Mouse (Mus musculus): ENCODE data around the gene Mreg. TPM values are rescaled to one million over a fixed set of nuclear protein-coding genes. Genes with fewer than 3 reads are reported as not detected.

Gene Mreg
- total RNA-seq, 1 experiment: 94.8 TPM

DNA sequence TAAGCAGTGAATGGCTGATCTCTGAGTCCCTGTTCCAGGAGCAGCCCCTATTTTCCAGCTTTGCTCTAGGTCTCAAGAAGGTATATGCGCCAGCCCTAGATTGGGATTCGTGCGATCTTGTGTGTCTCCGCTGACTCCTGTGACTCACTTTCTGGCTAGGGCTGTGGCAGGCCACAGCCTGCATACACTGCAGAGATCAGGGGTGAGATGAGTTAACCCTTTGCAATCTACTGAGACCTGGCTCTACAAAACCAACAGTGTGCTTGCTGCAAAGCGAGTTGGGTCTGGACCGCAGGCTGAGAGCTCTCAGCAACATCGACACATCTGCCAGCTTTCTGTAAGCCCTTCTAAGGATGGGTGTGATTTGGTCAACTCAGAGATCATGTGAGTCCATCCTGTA is 9.4 kb downstream of the Mreg start:
- Histone ChIP-seq H3K36me3 (ENCODE audit: control insufficient read depth, insufficient read depth, low read length, poor library complexity, severe bottlenecking) (peaks cover 31% of the 10 kb centered on the region), H3K9ac (ENCODE audit: insufficient read depth, low read depth, low read length, poor library complexity, severe bottlenecking) (no peak overlapping the region), H3K9me3 (ENCODE audit: control insufficient read depth, insufficient read depth, low read depth, low read length) (no peaks in the 10 kb centered on the region), H3K4me3 (ENCODE audit: insufficient read depth in 1 of 2, low read depth in 1 of 2, low read length in 2 of 2, poor library complexity in 1 of 2, severe bottlenecking in 1 of 2) (no peak overlapping the region), H3K27ac (ENCODE audit: insufficient read depth, low read depth, low read length, poor library complexity, severe bottlenecking) (no peak overlapping the region), H3K4me1 (ENCODE audit: control insufficient read depth in 2 of 2, insufficient read depth in 2 of 2, low read length in 2 of 2, poor library complexity in 1 of 2) (peaks cover 22 to 53% of the 10 kb centered on the region in 2 experiments)
- no peak for DNase-seq (ENCODE audit: low read depth, low spot score)
- TF ChIP-seq ZNF384 (IDR thresholded peaks at IDR 0.05; ENCODE audit: low read depth, low read length) (no peak), HCFC1 (IDR thresholded peaks at IDR 0.05; ENCODE audit: borderline replicate concordance, insufficient read depth, low read length) (no peak), MAFK (IDR thresholded peaks at IDR 0.05; ENCODE audit: insufficient read depth, low read depth, low read length) (no peak), CHD2 (IDR thresholded peaks at IDR 0.05; ENCODE audit: low read depth, low read length) (no peak), ZC3H11A (IDR thresholded peaks at IDR 0.05; ENCODE audit: borderline replicate concordance, low read depth, low read length) (no peak)
- in situ Hi-C loops (cut with MboI; ENCODE audit: low sequenced_read_pairs in 2 of 2, unreplicated experiment in 2 of 2): no loop called here

- Histone ChIP-seq H3K27ac (ENCODE audit: insufficient read depth, low read depth, low read length, poor library complexity, severe bottlenecking) (no peak overlapping the region), H3K9ac (ENCODE audit: insufficient read depth, low read depth, low read length, poor library complexity, severe bottlenecking) (no peak overlapping the region), H3K4me1 (ENCODE audit: control insufficient read depth in 2 of 2, insufficient read depth in 2 of 2, low read length in 2 of 2, poor library complexity in 1 of 2) (peaks cover 22 to 50% of the 10 kb centered on the region in 2 experiments), H3K9me3 (ENCODE audit: control insufficient read depth, insufficient read depth, low read depth, low read length) (no peaks in the 10 kb centered on the region), H3K4me3 (ENCODE audit: insufficient read depth in 1 of 2, low read depth in 1 of 2, low read length in 2 of 2, poor library complexity in 1 of 2, severe bottlenecking in 1 of 2) (no peak overlapping the region), H3K36me3 (ENCODE audit: control insufficient read depth, insufficient read depth, low read length, poor library complexity, severe bottlenecking) (peaks cover 28% of the 10 kb centered on the region)
- TF ChIP-seq ZNF384 (IDR thresholded peaks at IDR 0.05; ENCODE audit: low read depth, low read length) (no peak), HCFC1 (IDR thresholded peaks at IDR 0.05; ENCODE audit: borderline replicate concordance, insufficient read depth, low read length) (no peak), ZC3H11A (IDR thresholded peaks at IDR 0.05; ENCODE audit: borderline replicate concordance, low read depth, low read length) (no peak), CHD2 (IDR thresholded peaks at IDR 0.05; ENCODE audit: low read depth, low read length) (no peak), MAFK (IDR thresholded peaks at IDR 0.05; ENCODE audit: insufficient read depth, low read depth, low read length) (no peak)
- no peak for DNase-seq (ENCODE audit: low read depth, low spot score)
- in situ Hi-C loops (cut with MboI; ENCODE audit: low sequenced_read_pairs in 2 of 2, unreplicated experiment in 2 of 2): no loop called here
These were observed 10.0 kb downstream of the Mreg start for GRCm38 (mm10) chr1:72202068-72202467.

DNA sequence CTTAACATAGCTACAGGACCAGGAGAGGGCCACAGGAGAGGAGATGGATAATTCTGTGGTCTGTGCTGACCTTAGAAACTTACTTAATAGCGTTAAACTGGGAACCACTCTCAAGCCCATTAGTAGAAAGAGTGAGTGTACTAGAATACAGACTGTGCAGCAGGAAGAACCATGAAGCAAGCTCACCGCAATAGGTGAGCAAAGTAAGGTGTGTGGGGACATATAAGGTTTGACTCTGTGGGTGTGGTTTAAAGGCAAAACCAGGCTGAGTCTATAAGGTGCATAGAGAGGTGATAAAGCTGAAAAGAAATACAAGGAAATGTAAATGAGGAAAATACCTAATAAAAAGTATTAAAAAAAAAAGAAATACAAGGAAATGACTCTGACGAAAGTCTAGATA is 11.0 kb downstream of the Mreg start:
- no peak overlapping the region for H3K4me3 ChIP-seq (ENCODE audit: insufficient read depth in 1 of 2, low read depth in 1 of 2, low read length in 2 of 2, poor library complexity in 1 of 2, severe bottlenecking in 1 of 2)
- in situ Hi-C loops (cut with MboI; ENCODE audit: low sequenced_read_pairs in 2 of 2, unreplicated experiment in 2 of 2): no loop called here

DNA sequence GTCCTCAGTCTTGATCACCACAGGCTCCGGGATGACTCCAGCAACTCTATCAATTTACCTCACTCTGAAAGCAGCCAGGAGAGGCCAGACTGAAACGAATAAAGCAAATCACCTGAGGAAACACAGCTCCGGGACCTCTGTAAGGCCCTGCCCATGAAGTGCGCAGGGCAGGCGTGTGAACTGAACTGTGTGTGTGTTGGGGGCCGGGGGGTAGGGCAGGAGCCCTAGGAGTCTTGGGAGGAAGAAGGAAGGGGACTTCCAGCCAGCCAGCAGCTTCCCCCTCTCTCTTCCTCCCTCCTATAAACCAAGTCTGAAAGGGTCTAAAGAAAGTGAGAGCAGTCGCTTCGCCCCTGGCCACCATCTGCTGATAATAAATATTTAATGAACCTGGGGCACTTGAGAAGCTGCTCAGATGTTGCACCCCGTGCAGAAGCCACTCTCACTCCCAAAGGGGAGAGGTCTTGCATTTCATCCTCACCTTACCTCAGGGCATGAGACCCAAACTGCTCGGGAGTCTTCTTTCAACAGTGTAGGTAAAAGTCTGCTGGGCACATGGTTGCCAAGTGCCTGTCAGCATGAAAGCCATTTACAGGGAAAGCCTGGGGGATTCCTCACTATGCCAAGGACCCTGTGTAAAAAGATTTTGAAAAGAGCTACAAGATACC is 13.8 kb downstream of the Mreg start:
- H3K4me1 ChIP-seq (ENCODE audit: control insufficient read depth in 2 of 2, insufficient read depth in 2 of 2, low read length in 2 of 2, poor library complexity in 1 of 2): peaks cover 5 to 41% of the 10 kb centered on the region in 2 experiments; a peak in 3 of 4 replicates
- no peaks in the 10 kb centered on the region for H3K9me3 ChIP-seq (ENCODE audit: control insufficient read depth, insufficient read depth, low read depth, low read length)
- in situ Hi-C loops (cut with MboI; ENCODE audit: low sequenced_read_pairs in 2 of 2, unreplicated experiment in 2 of 2): no loop called here
- TF ChIP-seq ZC3H11A (IDR thresholded peaks at IDR 0.05; ENCODE audit: borderline replicate concordance, low read depth, low read length) (no peak), CHD2 (IDR thresholded peaks at IDR 0.05; ENCODE audit: low read depth, low read length) (no peak), ZNF384 (IDR thresholded peaks at IDR 0.05; ENCODE audit: low read depth, low read length) (no peak), MAFK (IDR thresholded peaks at IDR 0.05; ENCODE audit: insufficient read depth, low read depth, low read length) (no peak), HCFC1 (IDR thresholded peaks at IDR 0.05; ENCODE audit: borderline replicate concordance, insufficient read depth, low read length) (no peak)
- no peak overlapping the region for H3K4me3 ChIP-seq (ENCODE audit: insufficient read depth in 1 of 2, low read depth in 1 of 2, low read length in 2 of 2, poor library complexity in 1 of 2, severe bottlenecking in 1 of 2)
- H3K27ac ChIP-seq (ENCODE audit: insufficient read depth, low read depth, low read length, poor library complexity, severe bottlenecking): no peak overlapping the region
- H3K9ac ChIP-seq (ENCODE audit: insufficient read depth, low read depth, low read length, poor library complexity, severe bottlenecking): no peak overlapping the region
- DNase-seq (ENCODE audit: low read depth, low spot score): no peak
- H3K36me3 ChIP-seq (ENCODE audit: control insufficient read depth, insufficient read depth, low read length, poor library complexity, severe bottlenecking): peaks cover 39% of the 10 kb centered on the region

More for the DNA sequence above, 11.0 kb downstream of the Mreg start:
- no peaks in the 10 kb centered on the region for H3K9me3 ChIP-seq (ENCODE audit: control insufficient read depth, insufficient read depth, low read depth, low read length)
- peaks cover 22 to 51% of the 10 kb centered on the region in 2 experiments for H3K4me1 ChIP-seq (ENCODE audit: control insufficient read depth in 2 of 2, insufficient read depth in 2 of 2, low read length in 2 of 2, poor library complexity in 1 of 2)
- H3K9ac ChIP-seq (ENCODE audit: insufficient read depth, low read depth, low read length, poor library complexity, severe bottlenecking): no peak overlapping the region
- no peak overlapping the region for H3K27ac ChIP-seq (ENCODE audit: insufficient read depth, low read depth, low read length, poor library complexity, severe bottlenecking)
- no peak for DNase-seq (ENCODE audit: low read depth, low spot score)
- TF ChIP-seq ZNF384 (IDR thresholded peaks at IDR 0.05; ENCODE audit: low read depth, low read length) (no peak), MAFK (IDR thresholded peaks at IDR 0.05; ENCODE audit: insufficient read depth, low read depth, low read length) (no peak), ZC3H11A (IDR thresholded peaks at IDR 0.05; ENCODE audit: borderline replicate concordance, low read depth, low read length) (no peak), CHD2 (IDR thresholded peaks at IDR 0.05; ENCODE audit: low read depth, low read length) (no peak)
- peaks cover 31% of the 10 kb centered on the region for H3K36me3 ChIP-seq (ENCODE audit: control insufficient read depth, insufficient read depth, low read length, poor library complexity, severe bottlenecking)
